Mouse (Mus musculus): ENCODE data around the gene Cd46. TPM values are rescaled to one million over a fixed set of nuclear protein-coding genes. Genes with fewer than 3 reads are reported as not detected.

The Cd46 gene
- total RNA-seq, 2 experiments from 2014 or later: 4.0 to 4.6 TPM

DNA sequence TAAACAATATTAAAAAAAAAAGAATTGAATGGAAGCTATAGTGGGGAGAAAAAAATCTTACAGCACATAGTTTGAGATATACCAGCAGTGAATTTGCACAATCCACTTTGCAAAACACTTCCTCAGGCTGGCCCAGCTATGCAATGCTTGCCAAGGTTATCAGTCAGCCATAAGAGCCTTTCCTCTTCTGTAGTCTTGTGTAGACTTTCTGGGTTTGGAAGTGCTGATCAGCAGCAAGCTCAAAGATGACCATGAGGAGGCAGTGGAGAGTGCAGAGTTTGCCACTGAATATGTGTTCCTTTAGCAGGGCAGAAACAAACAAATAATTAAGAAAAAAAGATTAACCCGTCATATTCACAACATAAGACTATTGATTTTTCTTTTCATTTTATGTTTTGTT lies 103.0 kb downstream of the Cd46 start:
- DNase-seq (ENCODE audit: low spot score in 2 of 2): no peak
- intact Hi-C loops (cut with DNase I): no loop called here

Small RNA genes within 50 kb of the gene (microRNA-seq; reads per million reads assigned to microRNA genes)
- gene Mir29b-2 (104 to 110 reads per million in 2 experiments), gene Mir29c (511 to 1,575 reads per million in 2 experiments)

Other genes starting within 250 kb of the Cd46 start
- gene Cd34, start 153.4 kb downstream of the Cd46 start, total RNA-seq (2021): 10 to 100 TPM; 52.1 to 57.5 TPM
- gene Cr1l, start 39.3 kb upstream of the Cd46 start, total RNA-seq (2021): 10 to 100 TPM; 32.9 to 35.8 TPM
- gene Cr2, start 84.5 kb upstream of the Cd46 start, total RNA-seq (2021): under 1 TPM; 0.48 to 0.69 TPM

Measured in left cerebral cortex, postnatal 25 days (tissue).